Mouse (Mus musculus): ENCODE measurements around the gene Slc9a7. TPM values are rescaled to one million over a fixed set of nuclear protein-coding genes. Genes with fewer than 3 reads are reported as not detected.
A peak's percentile ranks its signal among the peaks of the same experiment; 100 is the strongest.

Slc9a7 gene
- polyA plus RNA-seq, 1 experiment from 2014 or later: 4.2 TPM

DNA sequence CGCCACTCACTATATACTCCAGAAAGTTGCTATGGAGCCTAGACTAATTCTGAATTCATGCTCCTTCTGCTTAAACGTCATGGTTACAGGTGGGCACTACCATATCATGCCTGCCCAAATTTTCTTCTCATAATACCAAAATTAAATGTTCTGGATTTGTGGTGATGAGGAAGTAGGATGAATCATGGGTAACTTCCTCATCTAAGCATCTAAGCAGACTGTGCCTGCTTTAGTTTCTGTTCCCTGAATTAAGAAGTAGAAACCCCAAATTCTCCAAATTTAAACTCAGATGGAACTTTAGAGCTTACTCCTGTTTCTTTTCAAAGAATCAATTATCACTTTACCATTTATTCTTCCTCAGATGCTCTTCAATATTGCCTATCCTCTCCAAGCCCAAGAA, 173.9 kb downstream of the Slc9a7 start:
- Histone ChIP-seq H3K4me1 (no peaks in the 10 kb centered on the region), H3K27ac (no peak overlapping the region), H3K36me3 (no peaks in the 10 kb centered on the region), H3K27me3 (ENCODE audit: insufficient read depth, poor library complexity, severe bottlenecking) (no peaks in the 10 kb centered on the region), H3K4me3 (no peak overlapping the region), H3K9me3 (no peaks in the 10 kb centered on the region)
- WGBS: 63% methylated on average over 2 of the region's 2 CpGs
- DNase-seq (ENCODE audit: low spot score): no peak

DNA sequence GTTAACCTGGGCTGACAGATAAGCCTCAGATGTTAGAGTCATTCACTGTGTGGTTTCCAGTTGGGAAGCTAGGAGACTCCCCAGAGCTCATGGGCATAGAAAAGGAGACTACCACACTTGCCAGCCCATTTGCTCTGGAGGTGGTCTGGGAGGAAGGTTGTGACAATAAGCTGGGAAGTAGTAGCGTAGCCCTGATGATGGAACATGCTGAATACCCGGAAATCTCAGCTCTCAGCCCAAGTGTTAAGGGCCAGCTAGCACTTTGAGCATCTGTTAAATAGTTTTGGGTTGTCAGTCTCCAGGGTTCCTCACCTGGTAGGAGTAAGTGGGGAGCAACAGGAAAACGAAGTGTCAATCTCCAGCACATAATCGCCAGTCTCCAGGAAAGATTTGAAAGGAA, 221.4 kb downstream of the Slc9a7 start:
- H3K9me3 ChIP-seq: no peaks in the 10 kb centered on the region
- H3K4me3 ChIP-seq: no peak overlapping the region
- H3K27ac ChIP-seq: no peak overlapping the region
- H3K27me3 ChIP-seq (ENCODE audit: insufficient read depth, poor library complexity, severe bottlenecking): no peaks in the 10 kb centered on the region
- H3K36me3 ChIP-seq: no peaks in the 10 kb centered on the region
- WGBS: 36% methylated on average over 4 of the region's 4 CpGs
- H3K4me1 ChIP-seq: no peaks in the 10 kb centered on the region
- no peak for DNase-seq (ENCODE audit: low spot score)

DNA sequence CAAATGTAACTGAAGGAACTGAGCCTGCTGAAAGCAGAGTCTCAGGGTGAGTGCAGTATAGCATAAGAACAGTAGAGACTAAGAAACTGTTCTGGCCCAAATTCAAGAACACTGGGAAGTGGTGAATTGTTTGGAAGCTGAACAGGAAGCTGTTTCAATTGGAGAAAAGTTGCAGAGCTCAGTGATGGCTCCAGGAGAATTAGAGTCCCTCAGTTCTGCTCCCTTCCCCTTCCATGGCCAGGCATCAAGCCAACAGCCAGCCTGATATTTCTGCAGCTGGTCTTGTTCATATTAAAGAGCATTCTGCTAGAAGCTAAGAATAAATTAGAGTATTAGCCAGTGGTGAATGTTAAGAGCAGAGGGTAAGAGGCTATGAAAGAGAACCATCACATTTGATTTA, 225.0 kb downstream of the Slc9a7 start:
- Histone ChIP-seq H3K27me3 (ENCODE audit: insufficient read depth, poor library complexity, severe bottlenecking) (no peaks in the 10 kb centered on the region; the same call in 1 of the 2 replicates), H3K36me3 (no peaks in the 10 kb centered on the region), H3K4me3 (no peak overlapping the region), H3K9me3 (no peaks in the 10 kb centered on the region), H3K27ac (no peak overlapping the region), H3K4me1 (no peaks in the 10 kb centered on the region)
- no peak for DNase-seq (ENCODE audit: low spot score)

DNA sequence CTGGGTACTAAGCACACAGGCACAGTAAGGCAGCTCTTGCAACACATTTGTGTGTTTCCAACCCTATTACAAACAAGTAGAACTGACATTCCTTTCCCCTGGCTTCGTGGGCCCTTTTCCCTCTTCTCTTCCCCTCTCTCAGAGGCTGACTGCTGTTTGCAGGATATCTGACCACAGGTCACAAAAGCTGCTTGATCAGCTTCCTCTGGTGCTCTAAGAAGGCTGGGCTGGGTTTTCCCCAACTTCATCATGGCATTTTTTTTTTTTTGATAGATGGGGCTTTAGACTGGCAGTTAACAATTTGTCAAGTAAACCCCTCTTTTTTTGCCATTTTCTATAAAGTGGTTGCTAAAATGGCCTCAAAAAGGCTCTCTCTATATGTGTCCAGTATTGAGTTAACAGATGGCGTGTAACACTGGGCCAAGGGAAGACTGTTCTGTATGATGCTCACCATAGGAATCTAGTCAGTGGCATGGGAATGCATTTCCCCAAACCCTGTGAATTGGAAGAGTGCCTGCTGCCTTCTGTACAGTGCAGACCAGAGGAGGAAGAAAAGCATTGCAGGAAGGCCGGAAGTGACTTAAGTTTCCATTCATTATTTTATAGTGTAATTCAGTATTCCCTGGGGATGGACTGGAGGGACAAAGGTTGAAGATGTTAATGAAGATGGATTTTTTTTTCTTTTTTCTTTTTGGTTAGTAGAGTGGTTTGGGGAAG, 229.7 kb downstream of the Slc9a7 start:
- Histone ChIP-seq H3K9me3 (no peaks in the 10 kb centered on the region), H3K27ac (no peak overlapping the region), H3K27me3 (ENCODE audit: insufficient read depth, poor library complexity, severe bottlenecking) (peaks cover 18% of the 10 kb centered on the region; the same call in 1 of the 2 replicates), H3K4me1 (no peaks in the 10 kb centered on the region), H3K4me3 (no peak overlapping the region), H3K36me3 (no peaks in the 10 kb centered on the region)
- DNase-seq (ENCODE audit: low spot score): no peak
- WGBS: 51% methylated on average over 3 of the region's 3 CpGs

DNA sequence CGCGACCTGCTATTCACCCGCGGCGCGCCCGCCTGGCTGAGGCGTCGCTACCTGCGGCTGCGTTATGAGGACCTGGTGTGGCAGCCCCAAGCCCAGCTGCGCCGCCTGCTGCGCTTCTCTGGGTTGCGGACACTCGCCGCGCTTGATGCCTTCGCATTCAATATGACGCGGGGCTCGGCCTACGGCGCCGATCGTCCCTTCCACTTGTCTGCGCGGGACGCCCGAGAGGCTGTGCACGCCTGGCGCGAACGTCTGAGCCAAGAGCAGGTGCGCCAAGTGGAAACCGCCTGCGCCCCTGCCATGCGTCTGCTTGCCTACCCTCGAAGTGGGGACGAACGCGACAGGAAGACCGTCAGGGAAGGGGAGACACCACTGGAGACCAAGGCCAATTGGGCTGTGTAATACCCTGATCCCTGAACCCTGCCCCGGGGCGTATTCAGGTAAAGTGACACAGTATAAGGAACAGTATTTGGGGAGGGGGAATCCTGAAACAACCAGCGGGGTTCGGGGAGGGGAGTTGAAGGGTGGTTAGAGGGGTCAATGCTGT, 230.8 kb downstream of the Slc9a7 start:
- DNase-seq (ENCODE audit: low spot score): no peak

DNA sequence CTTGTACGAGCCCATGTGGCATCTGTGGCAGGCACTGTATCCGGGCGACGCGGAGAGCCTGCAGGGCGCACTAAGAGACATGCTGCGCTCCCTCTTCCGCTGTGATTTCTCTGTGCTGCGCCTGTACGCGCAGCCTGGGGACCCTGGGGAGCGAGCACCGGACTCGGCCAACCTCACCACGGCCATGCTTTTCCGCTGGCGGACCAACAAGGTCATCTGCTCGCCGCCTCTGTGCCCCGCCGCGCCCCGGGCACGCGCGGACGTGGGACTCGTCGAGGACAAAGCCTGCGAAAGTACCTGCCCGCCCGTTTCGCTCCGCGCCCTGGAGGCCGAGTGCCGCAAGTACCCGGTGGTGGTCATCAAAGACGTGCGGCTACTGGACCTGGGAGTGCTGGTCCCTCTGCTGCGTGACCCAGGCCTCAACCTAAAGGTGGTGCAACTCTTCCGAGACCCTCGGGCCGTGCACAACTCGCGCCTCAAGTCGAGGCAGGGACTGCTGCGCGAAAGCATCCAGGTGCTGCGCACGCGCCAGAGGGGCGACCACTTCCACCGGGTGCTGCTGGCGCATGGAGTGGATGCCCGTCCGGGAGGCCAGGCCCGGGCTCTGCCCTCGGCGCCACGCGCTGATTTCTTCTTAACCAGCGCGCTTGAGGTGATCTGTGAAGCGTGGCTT, 231.4 kb downstream of the Slc9a7 start:
- Histone ChIP-seq H3K9me3 (no peaks in the 10 kb centered on the region), H3K4me1 (no peaks in the 10 kb centered on the region), H3K27ac (no peak overlapping the region), H3K36me3 (no peaks in the 10 kb centered on the region), H3K27me3 (ENCODE audit: insufficient read depth, poor library complexity, severe bottlenecking) (peaks cover 18% of the 10 kb centered on the region; the same call in 1 of the 2 replicates), H3K4me3 (peak overlapping the region; percentile 63)
- 24% methylated on average over 65 of the region's 65 CpGs for WGBS
- peak; percentile 72 for DNase-seq (ENCODE audit: low spot score)

More for the DNA sequence above, 230.8 kb downstream of the Slc9a7 start:
- Histone ChIP-seq H3K27me3 (ENCODE audit: insufficient read depth, poor library complexity, severe bottlenecking) (peaks cover 18% of the 10 kb centered on the region; the same call in 1 of the 2 replicates), H3K36me3 (no peaks in the 10 kb centered on the region), H3K4me3 (peak overlapping the region; percentile 63), H3K9me3 (no peaks in the 10 kb centered on the region), H3K4me1 (no peaks in the 10 kb centered on the region), H3K27ac (no peak overlapping the region)
- whole genome bisulfite sequencing: 18% methylated on average over 47 of the region's 47 CpGs

DNA sequence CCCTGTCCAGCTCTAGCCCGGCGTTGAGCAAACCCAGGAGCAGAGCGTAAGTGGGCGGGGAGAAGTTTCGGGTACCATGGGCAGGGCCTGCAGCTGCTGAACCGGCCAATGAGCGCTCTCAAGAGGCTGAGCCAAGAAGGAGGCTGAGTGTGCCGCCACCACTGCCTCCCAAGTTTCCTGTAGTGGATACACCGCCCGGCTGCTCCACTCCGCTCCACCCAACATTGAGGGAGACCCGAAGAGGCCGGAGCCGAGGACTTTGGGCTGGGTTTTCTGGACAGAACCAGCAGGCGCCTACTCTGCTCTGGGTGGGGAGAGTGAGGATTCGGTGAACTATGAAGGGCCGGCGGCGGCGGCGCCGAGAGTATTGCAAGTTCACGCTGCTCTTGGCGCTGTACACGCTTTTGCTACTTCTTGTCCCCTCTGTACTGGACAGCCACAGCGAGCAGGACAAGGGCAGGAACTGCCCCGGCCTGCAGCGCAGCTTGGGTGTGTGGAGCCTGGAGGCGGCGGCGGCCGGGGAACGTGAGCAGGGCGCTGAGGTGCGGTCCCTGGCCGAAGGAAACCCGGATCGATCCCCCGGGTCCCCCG, 232.1 kb downstream of the Slc9a7 start, which contains the start of gene Chst7:
Chst7 (plus strand) TSS at position 180 of the 591 bp plus-strand sequence.
- no peaks in the 10 kb centered on the region for H3K4me1 ChIP-seq
- 16% methylated on average over 40 of the region's 40 CpGs for WGBS
- no peak within 1 kb of the TSS for H3K27ac ChIP-seq
- no peaks in the 10 kb centered on the region for H3K36me3 ChIP-seq
- no peaks in the 10 kb centered on the region for H3K9me3 ChIP-seq
- DNase-seq (ENCODE audit: low spot score): peak; percentile 83
- peak within 1 kb of the TSS; percentile 63 for H3K4me3 ChIP-seq
- H3K27me3 ChIP-seq (ENCODE audit: insufficient read depth, poor library complexity, severe bottlenecking): peaks cover 18% of the 10 kb centered on the region; the same call in 1 of the 2 replicates

Other genes starting within 250 kb of the Slc9a7 start
- 2.8 TPM in 2 replicates for gene Chst7, start 232.2 kb downstream of the Slc9a7 start, polyA plus RNA-seq (2016; fragmentation: Nextera tagmentation; extraction: Ambion mirVana)
- 14.5 and 15.9 TPM in 2 replicates for gene Rp2, start 72.7 kb upstream of the Slc9a7 start, polyA plus RNA-seq (2016; fragmentation: Nextera tagmentation; extraction: Ambion mirVana)
- 8.5 and 10.9 TPM in 2 replicates for gene Jade3, start 133.9 kb upstream of the Slc9a7 start, polyA plus RNA-seq (2016; fragmentation: Nextera tagmentation; extraction: Ambion mirVana)